Mouse (Mus musculus) embryonic facial prominence, embryonic 10.5 days (tissue): Measurements from ENCODE around the gene Mrps17. TPM values are rescaled to one million over a fixed set of nuclear protein-coding genes. Genes with fewer than 3 reads are reported as not detected.
"Not testable (repeated sequence)": the region's sequence is repeated elsewhere in the genome, so short reads cannot be mapped to it uniquely, and the experiment has no call there.

Experiments
- DNase-seq: peaks from one replicate; pipeline ENCODE4 v3.0.0-alpha.2; 2017; ENCODE audit warnings: low spot score
- H3K27ac ChIP-seq: fragments of 300-500 bp; sonication (generic); replicated peaks from 2 replicates; pipeline ENCODE4 v1.5.1; 2016; ENCODE audit warnings: mild to moderate bottlenecking
- H3K27me3 ChIP-seq: fragments of 300-500 bp; sonication (generic); replicated peaks from 2 replicates; pipeline ENCODE4 v1.6.1; 2016; ENCODE audit warnings: low read depth, mild to moderate bottlenecking; ENCODE audit not compliant: poor library complexity, severe bottlenecking
- H3K36me3 ChIP-seq: fragments of 300-500 bp; sonication (generic); replicated peaks from 2 replicates; pipeline ENCODE4 v1.6.1; 2016; ENCODE audit warnings: mild to moderate bottlenecking, moderate library complexity
- H3K4me1 ChIP-seq: fragments of 300-500 bp; sonication (generic); 2 replicates; pipeline ENCODE4 v1.6.1; 2016
- H3K4me3 ChIP-seq: fragments of 300-500 bp; sonication (generic); 2 replicates; pipeline ENCODE4 v1.5.1; 2016; ENCODE audit warnings: mild to moderate bottlenecking, moderate library complexity
- H3K9me3 ChIP-seq: fragments of 300-500 bp; sonication (generic); 2 replicates; pipeline ENCODE4 v1.6.1; 2016; ENCODE audit warnings: mild to moderate bottlenecking
- WGBS: fragments of 180-500 bp; shearing (Covaris S2); methylation state at CpG from one replicate; pipeline ENCODE4 v1.1.7; 2016; 5-methylcytosine and 5-hydroxymethylcytosine counted together
- polyA plus RNA-seq: library from polyadenylated mRNA; unstranded; fragments of >200 nt; fragmentation: Nextera tagmentation; extraction: Ambion mirVana; gene quantifications from 2 replicates; pipeline ENCODE4 v1.2.1, GENCODE M21; 2016

Mrps17 gene
- 178 and 186 TPM in 2 replicates for polyA plus RNA-seq

DNA sequence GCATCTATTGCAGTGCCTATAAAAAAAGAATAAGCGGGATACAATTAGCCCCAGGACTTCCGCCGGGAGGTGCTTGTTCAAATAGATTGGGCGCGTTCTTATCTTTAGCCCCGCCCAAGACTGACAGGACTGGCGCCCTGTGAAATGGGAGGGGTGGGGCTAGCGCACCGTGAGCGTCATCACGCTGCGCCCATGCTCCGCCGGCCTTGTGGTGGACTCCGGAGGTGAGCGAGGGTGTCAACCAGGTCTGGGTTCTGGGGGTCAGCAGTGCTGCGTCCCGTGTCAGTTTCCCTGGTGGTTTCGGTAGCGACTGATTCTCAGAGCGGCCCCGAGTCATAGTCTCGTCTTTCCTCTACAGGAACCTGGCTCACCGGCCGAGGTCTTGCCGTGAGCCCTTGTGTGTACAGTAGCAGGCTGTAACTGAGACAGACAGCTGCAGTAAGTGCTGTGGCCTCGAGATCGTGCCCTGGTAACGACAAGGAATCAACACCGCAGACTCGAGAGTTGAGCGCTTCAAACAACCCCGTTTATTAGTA is at the start of gene Mrps17:
Gene Mrps17 (plus strand): TSS at position 172 of the 536 bp plus-strand sequence.
- Histone ChIP-seq H3K27ac (peak within 1 kb of the TSS; percentile 85), H3K27me3 (no peaks in the 10 kb centered on the region), H3K4me3 (peak within 1 kb of the TSS; percentile 89), H3K9me3 (no peaks in the 10 kb centered on the region), H3K36me3 (peaks cover 36% of the 10 kb centered on the region), H3K4me1 (peaks cover 8% of the 10 kb centered on the region)
- WGBS: under 1% methylated on average over 33 of the region's 33 CpGs
- DNase-seq: peak; percentile 94

DNA sequence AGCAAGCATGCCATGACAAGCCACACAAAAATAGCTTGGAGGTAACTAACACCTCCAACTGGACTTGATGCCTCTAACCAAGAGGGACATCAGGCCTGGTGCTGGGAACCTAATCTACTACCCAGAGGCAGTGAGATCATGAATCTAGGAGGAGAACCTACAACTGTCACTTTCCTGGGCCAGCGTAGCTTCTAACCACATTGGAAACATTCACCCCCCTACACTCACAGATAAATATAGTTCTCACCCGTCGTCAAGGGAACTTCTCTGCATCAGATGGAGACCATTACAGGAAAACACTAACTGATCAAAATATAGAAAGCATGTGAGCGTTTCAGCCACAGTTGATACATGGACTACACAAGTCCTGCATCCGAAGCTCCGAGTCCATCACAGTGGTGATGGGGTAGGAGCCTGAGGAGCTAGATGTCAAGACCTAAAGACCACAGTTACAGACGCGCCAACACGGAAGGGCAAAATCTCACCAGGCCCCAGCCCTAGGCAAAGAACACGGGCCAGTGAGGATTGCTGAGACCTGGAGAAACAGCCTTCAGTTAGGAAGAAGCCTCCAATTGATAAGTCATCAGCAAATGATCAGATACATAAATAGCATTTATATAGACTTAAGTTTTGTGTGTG is 48.9 kb upstream of the Mrps17 start:
- Histone ChIP-seq H3K4me3 (no peak overlapping the region), H3K27me3 (no peaks in the 10 kb centered on the region), H3K9me3 (no peaks in the 10 kb centered on the region), H3K36me3 (no peaks in the 10 kb centered on the region), H3K4me1 (peaks cover 9% of the 10 kb centered on the region), H3K27ac (no peak overlapping the region)
- WGBS: 95% methylated on average over 10 of the region's 10 CpGs
- DNase-seq: no peak

GRCm38 (mm10) chr5:129667851-129668250 is 47.4 kb upstream of the Mrps17 start:
- Histone ChIP-seq H3K27ac (no peak overlapping the region), H3K9me3 (no peaks in the 10 kb centered on the region), H3K4me1 (peaks cover 9% of the 10 kb centered on the region), H3K36me3 (no peaks in the 10 kb centered on the region), H3K27me3 (no peaks in the 10 kb centered on the region), H3K4me3 (no peak overlapping the region)
- 85% methylated on average over 4 of the region's 4 CpGs for WGBS
- DNase-seq: no peak

GRCm38 (mm10) chr5:129669453-129670035 is 45.8 kb upstream of the Mrps17 start:
- Histone ChIP-seq H3K4me1 (peaks cover 9% of the 10 kb centered on the region), H3K27ac (peak overlapping the region; percentile 92), H3K36me3 (no peaks in the 10 kb centered on the region), H3K27me3 (no peaks in the 10 kb centered on the region), H3K9me3 (peaks cover 4% of the 10 kb centered on the region; the same call in 1 of the 2 replicates), H3K4me3 (peak overlapping the region; percentile 89)
- 1% methylated on average over 31 of the region's 31 CpGs for WGBS
- no peak for DNase-seq

DNA sequence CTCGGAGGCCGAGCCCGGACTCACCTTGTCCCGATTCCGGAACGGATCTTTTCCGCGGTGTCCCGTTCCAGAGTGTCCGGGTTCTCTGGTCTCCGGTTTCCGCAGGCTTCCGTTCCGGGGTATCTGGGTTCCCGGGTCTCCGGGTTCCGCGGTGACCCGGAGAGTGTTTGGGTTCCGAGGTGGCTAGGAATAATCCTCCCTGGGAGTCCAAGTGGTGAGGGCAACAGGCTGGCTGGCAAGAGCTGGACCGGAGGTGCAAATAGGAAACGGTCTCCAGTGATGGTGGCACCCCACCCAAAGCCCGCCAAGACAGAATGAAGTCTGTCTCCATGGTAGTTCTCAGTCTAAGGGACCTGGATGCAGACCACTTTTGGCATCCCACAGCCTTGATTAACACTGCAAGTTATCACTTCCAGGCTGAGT is 45.2 kb upstream of the Mrps17 start, which contains the start of gene Zfp11:
Gene Zfp11 (minus strand): TSS at position 64 of the 423 bp plus-strand sequence.
- no peaks in the 10 kb centered on the region for H3K27me3 ChIP-seq
- peak within 1 kb of the TSS; percentile 92 for H3K27ac ChIP-seq
- H3K4me1 ChIP-seq: peaks cover 9% of the 10 kb centered on the region
- peaks cover 6% of the 10 kb centered on the region; the same call in 1 of the 2 replicates for H3K9me3 ChIP-seq
- H3K36me3 ChIP-seq: no peaks in the 10 kb centered on the region
- peak within 1 kb of the TSS; percentile 89 for H3K4me3 ChIP-seq
- peak; percentile 87 for DNase-seq
- WGBS: 2% methylated on average over 23 of the region's 23 CpGs

DNA sequence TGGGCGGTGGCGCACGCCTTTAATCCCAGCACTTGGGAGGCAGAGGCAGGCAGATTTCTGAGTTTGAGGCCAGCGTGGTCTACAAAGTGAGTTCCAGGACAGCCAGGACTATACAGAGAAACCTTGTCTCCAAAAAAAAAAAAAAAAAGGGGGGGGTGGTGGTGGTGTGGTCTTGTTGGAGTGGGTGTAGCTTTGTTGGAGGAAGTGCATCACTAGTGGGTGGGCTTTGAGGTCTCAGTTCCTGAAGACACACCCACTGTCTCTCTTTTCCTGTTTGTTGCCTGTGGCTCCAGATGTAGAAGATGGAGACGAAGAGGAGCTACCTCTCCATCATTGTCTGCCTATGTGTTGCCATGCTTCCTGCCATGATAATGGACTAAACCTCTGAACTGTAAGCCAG is 30.2 kb upstream of the Mrps17 start:
- H3K27ac ChIP-seq, DNase-seq, H3K4me3 ChIP-seq, H3K27me3 ChIP-seq, H3K9me3 ChIP-seq, H3K4me1 ChIP-seq, H3K36me3 ChIP-seq: not testable (repeated sequence)
- 92% methylated on average over 5 of the region's 5 CpGs for WGBS

- H3K4me3 ChIP-seq: no peak overlapping the region
- no peaks in the 10 kb centered on the region for H3K4me1 ChIP-seq
- WGBS: 90% methylated on average over 7 of the region's 7 CpGs
- no peaks in the 10 kb centered on the region for H3K36me3 ChIP-seq
- no peak for DNase-seq
- no peaks in the 10 kb centered on the region for H3K9me3 ChIP-seq
- no peaks in the 10 kb centered on the region for H3K27me3 ChIP-seq
- H3K27ac ChIP-seq: no peak overlapping the region
Measured at GRCm38 (mm10) chr5:129687621-129688020, 27.7 kb upstream of the Mrps17 start.

DNA sequence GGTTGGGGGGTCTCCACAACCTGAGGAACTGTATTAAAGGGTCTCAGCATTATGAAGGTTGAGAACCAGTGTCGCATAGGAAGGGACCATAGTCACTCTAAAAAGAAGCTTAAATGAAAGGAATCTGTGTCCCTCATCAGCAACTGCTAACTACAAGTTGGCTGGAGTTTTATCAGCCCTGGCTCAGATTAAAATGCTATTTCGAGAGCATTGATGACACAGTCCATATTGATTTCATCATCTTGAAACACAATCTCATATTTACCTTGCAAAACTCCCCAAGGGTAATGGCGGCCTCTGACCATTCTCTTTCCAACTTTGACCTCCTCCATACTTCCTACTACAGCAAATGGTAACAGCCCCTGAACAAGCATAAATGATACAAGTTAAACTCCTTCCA is 24.8 kb upstream of the Mrps17 start:
- Histone ChIP-seq H3K9me3 (no peaks in the 10 kb centered on the region), H3K36me3 (no peaks in the 10 kb centered on the region), H3K4me3 (no peak overlapping the region), H3K27me3 (no peaks in the 10 kb centered on the region), H3K4me1 (no peaks in the 10 kb centered on the region), H3K27ac (no peak overlapping the region)
- WGBS: 68% methylated on average over 3 of the region's 3 CpGs
- DNase-seq: no peak

GRCm38 (mm10) chr5:129700506-129700905 is 14.8 kb upstream of the Mrps17 start:
- Histone ChIP-seq H3K27ac (no peak overlapping the region), H3K9me3 (no peaks in the 10 kb centered on the region), H3K36me3 (no peaks in the 10 kb centered on the region), H3K27me3 (0 out of 2 replicates have a peak, but pooled peaks cover 3% of the 10 kb centered on the region), H3K4me1 (no peaks in the 10 kb centered on the region), H3K4me3 (no peak overlapping the region)
- WGBS: 25% methylated on average over 2 of the region's 2 CpGs
- DNase-seq: no peak

DNA sequence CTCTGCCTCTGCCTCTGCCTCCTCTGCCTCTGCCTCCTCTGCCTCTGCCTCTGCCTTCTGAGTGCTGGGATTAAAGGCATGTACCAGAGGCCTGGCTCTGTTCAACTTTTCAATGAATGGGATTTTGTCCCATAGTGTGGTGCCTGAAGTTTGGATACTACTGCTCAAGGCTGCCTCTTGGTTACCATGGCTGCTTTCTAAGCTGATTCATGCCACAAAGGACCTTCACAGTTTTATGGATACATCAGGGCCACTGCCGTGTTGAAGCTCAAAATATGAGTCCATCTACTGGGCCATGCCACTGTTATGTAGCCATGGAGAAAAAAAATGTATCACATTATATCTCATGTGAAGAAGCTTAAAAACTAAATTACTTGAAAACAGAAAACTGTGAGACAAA is 13.6 kb upstream of the Mrps17 start:
- DNase-seq: no peak
- WGBS: 77% methylated on average over 1 of the region's 1 CpGs
- H3K36me3 ChIP-seq: no peaks in the 10 kb centered on the region
- no peak overlapping the region for H3K4me3 ChIP-seq
- H3K4me1 ChIP-seq: no peaks in the 10 kb centered on the region
- no peaks in the 10 kb centered on the region for H3K9me3 ChIP-seq
- H3K27me3 ChIP-seq: 0 out of 2 replicates have a peak, but pooled peaks cover 3% of the 10 kb centered on the region
- H3K27ac ChIP-seq: no peak overlapping the region

GRCm38 (mm10) chr5:129703368-129703767 is 11.9 kb upstream of the Mrps17 start:
- H3K27me3 ChIP-seq: 0 out of 2 replicates have a peak, but pooled peaks cover 3% of the 10 kb centered on the region
- no peak overlapping the region for H3K27ac ChIP-seq
- no peak overlapping the region for H3K4me3 ChIP-seq
- no peaks in the 10 kb centered on the region for H3K9me3 ChIP-seq
- no peaks in the 10 kb centered on the region for H3K36me3 ChIP-seq
- DNase-seq: no peak
- no peaks in the 10 kb centered on the region for H3K4me1 ChIP-seq

GRCm38 (mm10) chr5:129708412-129708811 is 6.9 kb upstream of the Mrps17 start, which contains the start of gene Sept14:
Sept14 (minus strand) TSS chr5:129708512.
- 68% methylated on average over 2 of the region's 2 CpGs for WGBS
- Histone ChIP-seq H3K27me3 (no peaks in the 10 kb centered on the region), H3K36me3 (no peaks in the 10 kb centered on the region), H3K9me3 (no peaks in the 10 kb centered on the region), H3K27ac (no peak within 1 kb of the TSS), H3K4me1 (no peaks in the 10 kb centered on the region), H3K4me3 (no peak within 1 kb of the TSS)
- DNase-seq: no peak

DNA sequence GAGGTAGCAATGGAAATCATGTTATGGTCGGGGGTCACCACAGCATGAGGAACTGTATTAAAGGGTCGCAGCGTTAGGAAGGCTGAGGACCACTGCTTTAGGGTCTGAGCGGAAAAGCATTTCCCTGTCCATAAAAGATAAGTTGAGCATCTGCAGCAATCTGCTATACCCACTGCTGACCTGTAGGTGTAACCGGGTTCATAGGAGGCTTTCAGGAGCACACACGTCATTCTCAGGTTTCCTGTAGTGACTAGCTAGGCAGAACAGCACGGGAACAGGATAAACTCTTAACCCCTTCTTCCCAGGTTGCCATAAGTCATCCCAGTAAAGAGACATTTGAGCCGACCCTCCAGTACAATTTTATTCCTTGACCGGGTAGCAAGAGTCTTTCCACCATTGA is 1.7 kb downstream of the Mrps17 start:
- DNase-seq: no peak
- 81% methylated on average over 9 of the region's 9 CpGs for WGBS
- H3K4me1 ChIP-seq: peaks cover 8% of the 10 kb centered on the region
- no peaks in the 10 kb centered on the region for H3K27me3 ChIP-seq
- H3K9me3 ChIP-seq: no peaks in the 10 kb centered on the region
- no peak overlapping the region for H3K27ac ChIP-seq
- H3K4me3 ChIP-seq: no peak overlapping the region
- H3K36me3 ChIP-seq: peaks cover 36% of the 10 kb centered on the region
